Mouse (Mus musculus) gastrocnemius, postnatal 25 days (tissue): ENCODE data around the gene Draxin. TPM values are rescaled to one million over a fixed set of nuclear protein-coding genes. Genes with fewer than 3 reads are reported as not detected.
"Not testable (repeated sequence)": the region's sequence is repeated elsewhere in the genome, so short reads cannot be mapped to it uniquely, and the experiment has no call there.

Source experiments
- DNase-seq: peaks from one replicate; pipeline ENCODE4 v3.0.0; 2022
- microRNA-seq, 2 experiments: library from miRNA; unstranded; fragments of <30 nt; microRNA quantifications; one replicate each; pipeline ENCODE4 v1.2.0; 2021; ENCODE audit warnings: borderline replicate concordance in 2 of 2
- total RNA-seq, 2 experiments: library from RNA; stranded (reverse); gene quantifications; 1 replicate in 1 of 2; 2 replicates in 1 of 2; pipeline ENCODE4 v1.2.3; 2021

Draxin gene
- total RNA-seq, 2 experiments from 2014 or later, result not detected

- DNase-seq, result peak; percentile 89
These were observed 73.7 kb downstream of the Draxin start for GRCm38 (mm10) chr4:148056801-148057200.

GRCm38 (mm10) chr4:148056246-148056645, 74.3 kb downstream of the Draxin start:
- DNase-seq, result no peak

GRCm38 (mm10) chr4:148054961-148055695, 75.4 kb downstream of the Draxin start:
- no peak for DNase-seq

- no peak for DNase-seq
These were observed 77.0 kb downstream of the Draxin start for GRCm38 (mm10) chr4:148053417-148053920.

GRCm38 (mm10) chr4:148052976-148053375, 77.5 kb downstream of the Draxin start:
- no peak for DNase-seq

GRCm38 (mm10) chr4:148051886-148052285, 78.6 kb downstream of the Draxin start:
- DNase-seq, result no peak

GRCm38 (mm10) chr4:148051046-148051776, 79.3 kb downstream of the Draxin start:
- no peak for DNase-seq

- DNase-seq, result not testable (repeated sequence)
These were observed 80.0 kb downstream of the Draxin start for GRCm38 (mm10) chr4:148050396-148050914.

Small RNA genes lying within 50 kb of the gene (microRNA-seq; reads per million reads assigned to microRNA genes)
- 0 reads per million in 2 experiments for gene Mir7022

Other genes with a start within 250 kb of the Draxin start
- 100 to 1,000 TPM; 346 to 413 TPM for gene Mfn2, start 226.0 kb downstream of the Draxin start, total RNA-seq
- 10 to 100 TPM; 25.2 to 28.9 TPM for gene Plod1, start 193.9 kb downstream of the Draxin start, total RNA-seq
- 10 to 100 TPM; 19.1 to 20.0 TPM for gene 2510039O18Rik, start 189.8 kb downstream of the Draxin start, total RNA-seq
- gene Nppb, start 144.9 kb downstream of the Draxin start, total RNA-seq, result not detected
- gene Nppa, start 130.0 kb downstream of the Draxin start, total RNA-seq, result not detected
- 1 to 10 TPM; 3.5 to 4.7 TPM for gene Clcn6, start 91.9 kb downstream of the Draxin start, total RNA-seq
- gene Mthfr, start 91.6 kb downstream of the Draxin start, total RNA-seq, result 1 to 10 TPM; 6.8 to 9.4 TPM
- 10 to 100 TPM; 10.9 to 16.2 TPM for gene Agtrap, start 42.7 kb downstream of the Draxin start, total RNA-seq
- 10 to 100 TPM; 10.2 to 11.0 TPM for gene Mad2l2, start 314 bp downstream of the Draxin start, total RNA-seq
- gene Fbxo6, start 21.4 kb upstream of the Draxin start, total RNA-seq, result 10 to 100 TPM; 28.8 to 29.8 TPM
- gene Fbxo44, start 29.8 kb upstream of the Draxin start, total RNA-seq, result 1 to 10 TPM; 6.4 to 7.1 TPM
- under 1 TPM in 1 of 2 experiments, not detected in 1; 0.28 TPM for gene Fbxo2, start 29.9 kb upstream of the Draxin start, total RNA-seq
- under 1 TPM in 1 of 2 experiments, not detected in 1; 0.32 TPM for gene Disp3, start 157.3 kb upstream of the Draxin start, total RNA-seq